Mouse (Mus musculus) bone marrow, adult 2 months (tissue): Measurements from ENCODE around the gene Phf19.

Experiments
- CTCF ChIP-seq: fragments of 200-500 bp; IDR thresholded peaks from 2 replicates; pipeline ENCODE4 v1.5.1; 2011; ENCODE audit warnings: low read length, control low read depth; ENCODE audit not compliant: control insufficient read depth, insufficient read depth
- POLR2A ChIP-seq: fragments of 200-500 bp; IDR thresholded peaks from 2 replicates; pipeline ENCODE4 v1.6.1; 2011; ENCODE audit warnings: low read depth, mild to moderate bottlenecking, control low read depth, low read length, borderline replicate concordance; ENCODE audit not compliant: control insufficient read depth

DNA sequence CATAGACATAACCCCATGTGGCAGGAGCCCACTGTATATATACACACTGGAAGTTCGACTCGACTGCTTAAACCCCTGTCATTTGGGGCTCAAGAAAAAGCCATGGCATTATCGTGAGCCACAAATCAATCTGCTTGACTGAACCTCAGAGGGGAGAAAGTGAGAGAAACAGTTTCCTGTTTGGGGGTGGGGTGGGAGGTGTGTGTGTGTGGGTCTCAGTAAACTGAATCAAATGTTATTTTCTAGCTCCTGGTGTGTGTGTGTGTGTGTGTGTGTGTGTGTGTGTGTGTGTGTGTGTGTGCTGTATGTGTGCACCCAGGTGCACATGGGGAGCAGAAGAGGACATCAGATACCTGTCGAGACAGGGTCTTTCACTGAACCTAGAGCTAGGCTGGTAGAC, 39.2 kb upstream of the Phf19 start:
- TF ChIP-seq CTCF: no peak
- TF ChIP-seq POLR2A: no peak
